Mouse (Mus musculus): ENCODE results near the gene Tspoap1.
A peak's percentile ranks its signal among the peaks of the same experiment; 100 is the strongest.

The Tspoap1 gene

GRCm38 (mm10) chr11:87745632-87746555 is 14.4 kb upstream of the Tspoap1 start:
- DNase-seq: no peak

- DNase-seq: no peak
These were observed 13.0 kb upstream of the Tspoap1 start for GRCm38 (mm10) chr11:87747312-87747711.

GRCm38 (mm10) chr11:87747716-87748115 is 12.6 kb upstream of the Tspoap1 start:
- DNase-seq: no peak

GRCm38 (mm10) chr11:87748132-87749119 is 11.9 kb upstream of the Tspoap1 start:
- peak; percentile 79 for DNase-seq

GRCm38 (mm10) chr11:87749192-87750042 is 10.9 kb upstream of the Tspoap1 start:
- peak; percentile 89 for DNase-seq

GRCm38 (mm10) chr11:87750043-87750421 is 10.3 kb upstream of the Tspoap1 start:
- no peak for DNase-seq

GRCm38 (mm10) chr11:87750521-87750920 is 9.8 kb upstream of the Tspoap1 start:
- no peak for DNase-seq

- DNase-seq: no peak
These were observed 9.3 kb upstream of the Tspoap1 start for GRCm38 (mm10) chr11:87751031-87751430.

- DNase-seq: peak; percentile 65
These were observed 8.8 kb upstream of the Tspoap1 start for GRCm38 (mm10) chr11:87751491-87751966.

GRCm38 (mm10) chr11:87752307-87752706 is 8.0 kb upstream of the Tspoap1 start:
- DNase-seq: no peak

GRCm38 (mm10) chr11:87753255-87753654 is 7.1 kb upstream of the Tspoap1 start:
- no peak for DNase-seq

GRCm38 (mm10) chr11:87753891-87754501 is 6.3 kb upstream of the Tspoap1 start:
- DNase-seq: no peak

- DNase-seq: peak; percentile 70
These were observed 5.7 kb upstream of the Tspoap1 start for GRCm38 (mm10) chr11:87754603-87755002.

GRCm38 (mm10) chr11:87755360-87756017 is 4.9 kb upstream of the Tspoap1 start:
- DNase-seq: peak; percentile 91

- DNase-seq: peak; percentile 76
These were observed 4.0 kb upstream of the Tspoap1 start for GRCm38 (mm10) chr11:87756251-87756820.

- DNase-seq: no peak
These were observed 3.1 kb upstream of the Tspoap1 start for GRCm38 (mm10) chr11:87757001-87757954.

GRCm38 (mm10) chr11:87758161-87758911 is 2.0 kb upstream of the Tspoap1 start:
- no peak for DNase-seq

- no peak for DNase-seq
These were observed 1.3 kb upstream of the Tspoap1 start for GRCm38 (mm10) chr11:87758957-87759608.
